Mouse (Mus musculus) forelimb bud, embryonic 11.5 days (tissue): ENCODE data around the gene Rrp1.
"Not testable (repeated sequence)": the region's sequence is repeated elsewhere in the genome, so short reads cannot be mapped to it uniquely, and the experiment has no call there.

Experiments used
- DNase-seq: peaks from one replicate; pipeline ENCODE4 v3.0.0-alpha.2; 2012; ENCODE audit warnings: low read depth, low spot score

Gene Rrp1

DNA sequence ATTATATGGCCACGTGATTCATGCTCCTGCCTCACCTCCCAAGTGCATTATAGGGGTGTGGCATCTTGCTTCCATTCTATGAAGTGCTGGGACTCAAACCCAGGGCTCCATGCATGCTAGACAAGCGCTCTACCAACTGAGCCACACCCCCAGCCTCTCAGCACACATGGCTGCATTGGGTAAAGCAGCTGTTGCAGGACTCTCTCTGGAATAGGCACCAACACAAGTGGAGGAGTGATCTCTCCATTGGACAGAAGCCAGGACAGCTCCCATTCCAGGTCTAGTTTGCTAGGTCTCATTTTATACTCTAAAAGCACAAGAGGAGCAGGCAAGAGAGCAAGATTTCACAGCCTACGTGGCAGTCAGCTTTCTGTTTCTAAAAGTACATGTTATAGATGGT is 29.3 kb downstream of the Rrp1 start:
- DNase-seq: no peak

DNA sequence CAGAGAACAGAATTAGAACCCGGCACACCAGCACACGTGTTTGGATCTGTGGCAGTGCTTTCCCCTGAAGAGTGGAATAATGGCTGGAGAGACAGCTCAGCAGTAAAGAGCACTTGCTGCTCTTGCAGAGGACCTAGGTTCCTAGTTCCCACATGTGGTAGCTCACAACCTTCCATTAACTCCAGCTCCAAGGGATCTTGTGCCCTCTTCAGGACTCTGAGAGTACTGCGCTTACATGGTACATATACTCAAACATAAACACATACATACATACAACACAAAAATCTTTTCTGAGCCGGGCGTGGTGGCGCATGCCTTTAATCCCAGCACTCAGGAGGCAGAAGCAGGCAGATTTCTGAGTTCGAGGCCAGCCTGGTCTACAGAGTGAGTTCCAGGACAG is 34.3 kb downstream of the Rrp1 start:
- DNase-seq: no peak

DNA sequence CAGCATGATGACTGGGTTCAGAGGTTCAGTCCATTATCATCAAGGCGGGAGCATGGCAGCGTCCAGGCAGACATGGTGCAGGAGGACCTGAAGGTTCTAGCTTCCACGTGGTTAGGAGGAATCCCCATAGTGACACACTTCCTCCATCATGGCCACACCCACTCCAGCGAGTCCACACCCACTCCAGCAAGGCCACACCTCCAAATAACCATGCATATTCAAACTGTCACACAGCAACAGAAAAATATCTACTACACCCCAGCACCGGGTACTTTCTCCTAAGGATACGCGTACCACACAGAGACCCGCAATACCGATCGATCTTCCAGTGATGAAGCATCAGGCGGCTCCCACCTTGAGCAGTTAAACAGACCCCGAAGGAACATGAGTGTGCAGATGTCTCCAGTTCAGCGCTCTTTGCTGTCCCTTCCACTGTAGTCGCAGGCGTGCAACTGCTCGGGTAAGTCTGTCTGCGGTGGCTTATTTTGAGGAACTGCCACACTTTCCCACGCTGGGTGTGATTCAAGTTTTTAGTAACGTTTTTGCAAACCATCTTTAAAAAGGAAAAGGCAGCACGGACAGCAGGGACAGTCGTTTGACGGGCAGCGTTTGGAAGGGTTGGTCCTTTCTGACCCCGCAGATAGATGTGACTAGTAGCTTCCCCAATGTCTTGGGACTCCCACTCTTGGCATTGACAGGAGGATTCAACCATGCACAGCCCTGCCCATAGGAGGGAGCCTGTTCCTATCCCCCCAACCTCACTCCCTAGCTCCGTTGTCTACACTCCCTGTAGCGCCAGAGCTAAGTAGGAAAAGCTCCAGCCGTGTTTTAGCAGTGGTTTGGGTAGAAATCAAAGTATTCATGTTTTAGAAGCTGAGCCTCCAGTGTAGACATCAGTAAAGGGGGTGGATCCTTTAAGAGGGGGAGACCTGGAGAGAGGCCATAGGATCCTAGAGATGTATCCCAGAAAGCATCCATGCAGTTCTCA is 39.9 kb downstream of the Rrp1 start:
- DNase-seq: no peak

DNA sequence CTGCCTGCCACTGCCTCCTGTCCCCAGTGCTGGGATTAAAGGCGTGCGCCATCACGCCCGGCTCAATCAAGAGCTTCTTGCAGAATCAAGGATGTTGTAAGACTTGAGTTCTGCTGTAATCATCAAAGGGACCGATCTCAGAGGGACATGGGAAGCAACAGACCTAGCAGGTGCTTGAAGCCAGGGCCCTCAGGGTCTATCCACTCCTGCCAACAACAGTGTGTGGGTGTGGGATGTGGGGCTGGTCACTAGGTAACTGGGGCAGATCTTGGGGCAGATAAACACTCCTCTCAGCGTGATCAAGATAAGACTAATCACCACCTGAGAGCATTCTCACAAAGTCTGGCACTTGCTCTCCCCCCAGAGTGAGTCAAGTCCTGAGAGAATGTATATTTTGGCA is 41.1 kb downstream of the Rrp1 start:
- DNase-seq: no peak

DNA sequence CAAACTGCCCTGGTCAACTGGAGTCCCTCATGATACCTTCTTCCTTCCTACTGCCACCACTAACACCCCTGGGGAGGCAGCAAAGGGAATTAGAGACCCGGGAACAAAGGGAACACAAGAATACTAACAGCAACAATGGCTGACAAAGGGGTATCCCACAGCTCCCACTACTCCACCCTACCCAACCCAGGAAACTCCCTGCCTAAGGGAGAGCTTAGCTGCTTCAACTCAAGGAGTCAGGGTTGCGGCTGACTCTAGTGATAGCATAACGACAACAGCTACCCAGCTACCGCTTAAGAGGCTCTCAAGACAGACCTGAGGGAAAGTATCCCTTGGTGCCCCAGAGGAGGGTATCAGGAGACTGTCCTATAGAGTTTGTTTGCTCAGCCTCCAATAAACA is 45.3 kb downstream of the Rrp1 start:
- no peak for DNase-seq

DNA sequence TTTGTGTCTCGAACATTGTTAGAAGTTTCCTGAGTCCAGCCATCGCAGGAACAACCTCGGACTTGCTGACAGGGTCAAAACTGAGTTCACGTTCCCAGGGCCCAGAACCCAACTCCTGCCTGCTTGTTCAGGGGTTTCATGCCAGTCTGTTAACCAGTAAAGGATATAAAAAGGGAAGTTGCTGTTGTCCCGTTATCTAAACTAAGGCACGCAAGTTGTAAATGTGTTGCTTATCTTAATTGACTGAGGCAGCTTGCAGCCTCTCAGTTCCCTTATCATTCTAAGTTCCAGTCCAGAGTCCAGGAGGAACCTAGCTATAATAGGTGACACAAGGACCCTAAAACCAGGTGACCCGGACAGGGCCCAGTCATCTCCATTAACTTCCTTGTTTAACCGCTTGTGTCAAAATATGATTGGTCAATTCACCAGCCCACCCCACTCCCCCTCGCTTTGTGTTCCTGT is 46.0 kb downstream of the Rrp1 start:
- DNase-seq: no peak

DNA sequence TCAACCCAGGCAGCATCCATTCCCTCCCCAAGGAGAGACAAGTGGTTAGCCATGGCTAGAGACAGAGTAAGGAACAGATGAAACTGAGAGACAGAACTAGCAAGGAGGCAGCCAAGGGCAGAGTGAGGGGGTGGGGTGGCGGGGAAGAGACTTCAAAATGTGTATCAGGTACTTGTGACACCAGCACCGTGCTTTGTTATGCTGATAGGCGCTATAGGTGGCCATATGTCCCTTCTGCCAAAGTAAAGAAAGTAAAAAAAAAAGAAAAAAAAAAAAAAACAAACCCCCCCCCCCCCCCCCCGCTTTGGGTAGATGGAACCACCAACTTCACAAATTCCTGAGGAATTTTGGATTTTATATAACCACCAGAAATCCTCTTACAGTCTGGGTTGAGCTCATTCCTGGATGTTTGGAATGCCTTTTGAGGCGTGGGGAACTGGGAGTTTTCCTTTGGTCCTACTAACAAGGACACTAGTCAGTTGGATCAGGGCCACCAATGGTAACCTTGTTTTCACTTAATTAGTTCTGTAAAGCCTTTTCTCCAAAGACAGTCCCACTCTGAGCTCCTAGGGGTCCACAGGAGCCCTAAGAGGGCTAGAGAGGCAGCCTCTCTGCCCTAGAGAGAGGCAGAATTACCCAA is 46.5 kb downstream of the Rrp1 start:
- DNase-seq: no peak

DNA sequence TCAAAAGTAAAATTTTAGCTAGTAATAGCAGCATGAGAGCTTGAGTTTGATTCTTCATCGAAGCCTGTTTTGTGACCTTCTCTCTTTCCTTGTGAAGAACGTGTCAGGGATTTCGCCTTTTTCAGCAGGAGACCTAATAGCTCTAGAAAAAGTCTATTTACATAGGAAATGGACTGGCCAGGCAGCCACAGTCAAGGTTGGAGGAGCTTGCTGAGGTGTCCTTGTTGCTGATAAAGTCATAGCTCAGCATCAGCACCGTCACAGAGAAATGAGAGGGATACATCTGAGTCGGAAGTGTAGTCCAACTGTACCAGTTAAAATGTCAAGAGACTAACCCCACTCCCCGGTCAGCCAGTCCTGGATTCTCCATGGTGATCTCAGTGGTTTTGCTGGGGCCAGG is 47.3 kb downstream of the Rrp1 start:
- no peak for DNase-seq

DNA sequence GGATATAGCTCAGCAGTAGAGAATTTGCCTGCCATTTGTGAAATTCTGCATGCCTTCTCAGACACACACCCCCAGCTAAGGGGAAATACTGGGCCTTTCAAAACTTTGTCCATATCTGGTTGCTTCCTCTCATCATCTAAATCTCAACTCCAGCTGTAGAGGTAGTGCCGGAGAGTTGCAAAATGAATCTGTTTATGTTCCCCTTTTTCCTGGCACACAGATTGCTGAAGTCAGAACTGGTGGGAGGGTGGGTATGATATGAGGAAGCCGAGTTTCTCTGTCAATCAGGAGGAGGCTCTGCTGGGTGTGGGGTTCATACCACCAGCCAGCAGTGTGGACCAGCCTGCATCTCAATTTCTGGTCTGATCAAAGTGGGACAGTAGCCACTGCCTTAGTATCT is 48.7 kb downstream of the Rrp1 start:
- no peak for DNase-seq

DNA sequence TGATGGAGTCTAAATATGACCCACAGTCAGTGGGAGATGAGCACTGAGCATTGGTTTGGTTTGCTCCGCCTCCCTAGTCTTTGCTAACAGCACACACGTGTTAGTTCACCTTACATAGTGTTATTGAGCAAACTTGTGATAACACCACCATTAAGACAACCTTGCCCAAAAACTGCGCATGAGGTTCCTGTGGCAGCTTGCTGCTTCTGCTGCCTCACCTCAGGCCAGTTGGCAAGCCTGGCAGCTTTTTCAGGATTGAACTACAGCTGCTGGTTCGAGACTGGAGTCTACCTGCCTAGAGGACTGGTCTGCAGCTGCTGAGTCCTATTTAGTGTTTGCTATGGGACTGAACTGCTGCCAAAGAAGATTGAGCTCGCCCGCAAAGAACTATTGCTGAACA is 49.5 kb downstream of the Rrp1 start:
- no peak for DNase-seq

DNA sequence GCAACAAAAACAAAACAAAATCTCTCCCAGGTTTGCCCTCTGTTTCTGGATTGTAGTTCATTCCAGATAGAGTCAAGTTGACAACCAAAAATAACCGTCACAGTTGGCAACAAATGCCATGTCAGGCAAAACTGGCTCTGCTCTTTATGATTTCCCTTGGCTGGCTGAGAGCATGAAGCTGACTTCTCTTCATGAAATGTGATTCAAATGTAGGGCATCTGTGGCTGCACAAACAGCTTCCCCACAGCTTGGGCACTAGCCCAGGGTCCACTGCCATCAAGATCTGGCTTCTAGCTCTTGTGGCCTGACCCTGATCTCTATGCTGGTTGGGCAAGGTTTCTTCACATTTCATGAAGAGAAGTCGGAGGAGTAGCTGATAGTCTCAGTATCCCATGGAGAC is 50.9 kb downstream of the Rrp1 start:
- DNase-seq: no peak

DNA sequence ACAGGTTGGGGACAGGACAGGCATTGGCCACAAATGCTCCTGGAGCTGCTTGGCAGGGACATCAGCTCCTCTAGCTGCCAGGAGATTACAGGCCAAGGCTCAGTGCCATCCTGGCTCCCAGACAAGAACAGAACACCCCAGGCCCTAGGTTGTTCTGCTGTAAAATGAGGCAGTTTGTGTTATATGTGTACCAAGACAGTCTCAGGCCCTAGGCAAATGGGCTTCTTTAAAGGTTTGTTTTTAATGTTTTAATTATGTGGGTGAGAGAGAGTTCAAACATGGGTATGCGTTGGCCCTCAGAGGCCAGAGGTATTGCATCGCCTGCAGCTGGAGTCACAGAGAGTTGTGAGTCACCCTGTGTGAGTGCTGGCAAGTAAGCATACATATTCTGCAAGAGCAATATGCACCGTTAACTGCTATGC is 52.5 kb downstream of the Rrp1 start:
- no peak for DNase-seq

DNA sequence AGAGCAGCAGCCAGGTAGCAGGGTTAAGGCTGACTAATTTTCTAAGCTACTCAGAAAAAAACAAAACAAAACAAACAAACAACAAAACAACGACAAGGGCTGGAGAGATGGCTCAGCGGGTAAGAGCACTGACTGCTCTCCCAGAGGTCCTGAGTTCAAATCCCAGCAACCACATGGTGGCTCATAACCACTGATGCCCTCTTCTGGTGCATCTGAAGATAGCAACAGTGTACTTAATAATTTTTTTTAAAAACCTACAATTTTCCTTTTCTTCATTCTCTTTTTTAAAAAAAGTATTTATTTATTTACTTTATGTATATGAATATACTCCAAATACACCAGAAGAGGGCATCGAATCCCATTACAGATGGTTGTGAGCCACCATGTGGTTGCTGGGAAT is 53.8 kb downstream of the Rrp1 start:
- not testable (repeated sequence) for DNase-seq

DNA sequence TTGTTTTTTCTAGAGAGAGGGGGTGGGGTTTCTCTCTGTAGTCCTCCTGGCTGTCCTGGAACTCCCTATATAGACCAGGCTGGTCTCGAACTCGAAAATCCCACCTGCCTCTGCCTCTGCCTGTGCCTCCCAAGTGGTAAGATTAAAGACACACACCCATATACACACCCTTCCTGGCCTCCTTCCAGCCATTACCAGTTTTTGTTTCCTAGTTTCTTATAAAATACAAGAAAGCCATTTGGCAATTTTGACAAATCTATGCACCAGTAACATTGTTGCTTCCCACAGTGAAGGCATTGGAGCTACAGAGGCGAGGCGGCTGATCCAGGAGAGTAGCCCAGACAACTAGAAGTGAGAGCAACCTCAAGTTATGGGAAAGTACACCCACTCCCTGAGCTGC is 54.6 kb downstream of the Rrp1 start:
- DNase-seq: no peak

DNA sequence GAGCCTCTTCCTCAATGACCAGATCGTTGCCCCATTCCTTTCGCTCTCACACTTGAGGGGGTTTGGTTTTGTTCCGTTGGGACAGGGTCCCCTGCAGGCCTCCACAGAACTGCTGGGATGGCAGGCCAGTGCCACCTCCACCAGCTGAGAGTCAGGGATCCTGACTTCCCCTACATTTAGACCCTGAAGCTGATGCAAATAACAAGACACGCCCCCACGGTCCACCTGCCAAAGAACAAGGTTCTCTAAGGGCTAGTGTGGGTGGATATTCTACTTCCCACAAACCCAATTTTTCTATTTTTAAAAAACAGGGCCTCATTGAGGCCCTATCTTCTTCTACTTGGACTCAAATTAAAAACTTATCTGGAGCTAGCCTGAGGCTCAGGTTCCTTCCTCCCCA is 55.1 kb downstream of the Rrp1 start:
- no peak for DNase-seq

DNA sequence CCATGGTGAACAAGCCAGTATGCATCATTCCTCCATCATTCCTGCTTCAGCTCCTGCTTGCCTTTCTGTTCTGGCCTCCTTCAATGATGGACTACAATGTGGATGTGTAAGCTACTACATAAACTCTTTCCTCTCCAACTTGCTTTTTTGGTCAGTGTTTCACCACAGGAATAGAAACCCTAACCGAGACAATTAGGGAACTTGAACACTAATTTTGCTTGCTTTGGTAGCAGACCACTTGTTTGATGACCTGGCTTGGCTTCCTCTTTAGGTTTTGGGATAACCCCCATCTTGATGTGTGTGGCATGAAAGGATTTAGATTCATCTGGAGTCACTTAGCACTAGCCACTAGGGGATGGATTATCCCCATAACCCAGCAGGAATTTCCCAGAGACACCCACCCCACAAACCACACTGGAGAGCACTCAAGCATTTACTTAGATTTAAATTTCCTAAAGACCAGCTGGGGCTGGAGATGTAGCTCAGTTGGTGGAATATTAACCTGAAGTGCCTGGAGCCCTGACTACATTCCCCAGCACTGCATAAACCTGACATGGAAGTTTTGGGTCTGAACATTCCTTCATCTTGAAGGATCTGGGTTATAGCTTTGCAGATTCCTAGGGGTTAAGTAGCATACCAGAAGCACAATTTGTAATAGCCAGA is 56.8 kb downstream of the Rrp1 start:
- peak; percentile 37 for DNase-seq

DNA sequence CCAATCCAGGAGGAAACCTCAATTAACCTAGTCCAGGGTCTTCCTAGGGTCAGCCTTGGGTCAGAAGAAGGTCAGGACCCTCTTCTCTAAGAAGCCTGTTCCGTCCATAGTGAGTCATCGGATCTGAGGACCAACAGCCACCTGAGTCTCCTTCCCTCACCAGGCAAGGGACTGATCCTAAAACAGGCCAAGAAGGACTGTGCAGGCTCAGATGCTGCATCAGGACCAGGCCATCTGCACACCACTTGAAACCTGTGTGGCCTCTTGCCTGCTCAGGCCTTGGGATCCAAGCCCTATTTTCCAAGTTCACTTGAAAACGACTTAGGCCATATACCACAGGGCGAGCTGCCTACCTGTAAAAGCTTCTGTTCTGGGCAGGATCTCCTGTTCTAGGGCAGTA is 59.6 kb downstream of the Rrp1 start:
- DNase-seq: no peak

DNA sequence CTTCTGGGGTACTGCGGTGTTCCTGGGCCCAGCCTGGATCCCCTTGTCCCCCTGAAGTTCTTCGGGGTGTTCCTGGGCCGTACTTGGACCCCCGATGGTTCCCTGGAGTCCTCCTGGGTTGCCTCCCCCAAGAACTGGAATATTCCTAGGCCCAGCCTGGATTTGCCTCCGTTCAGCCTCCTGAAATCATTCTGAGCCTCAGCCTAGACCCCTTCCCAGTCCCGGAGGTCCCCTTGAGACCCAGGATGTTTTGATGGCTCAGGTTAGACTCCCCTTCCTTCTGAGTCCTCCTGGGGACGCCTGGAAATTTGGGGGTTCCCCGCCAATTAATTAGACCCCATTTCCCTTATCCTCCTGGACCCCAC is 60.2 kb downstream of the Rrp1 start:
- no peak for DNase-seq

DNA sequence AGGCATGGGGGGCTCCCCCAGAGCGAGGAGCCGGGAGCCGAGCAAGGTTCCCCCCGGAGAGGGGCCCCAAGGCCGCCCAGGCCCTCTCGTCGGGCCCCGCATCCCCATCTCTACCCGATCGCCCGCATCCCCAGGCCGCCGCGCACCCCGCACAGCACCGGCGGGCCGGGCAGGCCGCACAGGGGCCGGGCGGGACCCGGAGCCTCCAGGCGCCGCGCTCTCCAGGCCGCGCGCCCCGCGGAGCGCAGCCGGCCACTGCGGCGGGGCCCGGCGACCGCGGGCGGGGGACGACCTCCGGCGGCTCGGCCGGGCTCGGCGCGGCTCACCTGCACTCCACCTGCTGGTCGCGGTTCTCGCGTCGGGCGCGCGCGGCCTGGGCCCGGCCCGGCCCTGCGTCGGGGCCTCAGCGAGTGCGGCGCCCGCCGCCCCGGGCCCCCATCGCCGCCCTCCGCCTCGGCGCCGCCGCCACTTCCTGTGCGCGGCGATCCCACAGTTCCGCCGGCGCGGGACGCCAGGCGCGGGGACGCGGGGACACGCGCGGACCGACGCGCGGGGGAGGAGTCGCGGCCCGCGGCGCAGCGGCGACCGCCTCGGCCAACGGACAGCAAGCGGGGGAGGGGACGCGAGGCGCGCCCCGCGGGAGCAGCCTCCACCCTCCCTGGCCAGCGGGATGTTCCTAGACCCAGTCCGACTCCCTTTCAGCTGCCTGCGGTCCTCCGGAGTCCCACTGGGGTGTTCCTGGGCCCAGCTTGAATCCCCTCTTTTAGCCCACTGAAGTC is 60.8 kb downstream of the Rrp1 start, which contains the start of gene Agpat3:
Gene Agpat3 (minus strand): TSS at position 603 of the 779 bp plus-strand sequence.
- DNase-seq: peak; percentile 35

DNA sequence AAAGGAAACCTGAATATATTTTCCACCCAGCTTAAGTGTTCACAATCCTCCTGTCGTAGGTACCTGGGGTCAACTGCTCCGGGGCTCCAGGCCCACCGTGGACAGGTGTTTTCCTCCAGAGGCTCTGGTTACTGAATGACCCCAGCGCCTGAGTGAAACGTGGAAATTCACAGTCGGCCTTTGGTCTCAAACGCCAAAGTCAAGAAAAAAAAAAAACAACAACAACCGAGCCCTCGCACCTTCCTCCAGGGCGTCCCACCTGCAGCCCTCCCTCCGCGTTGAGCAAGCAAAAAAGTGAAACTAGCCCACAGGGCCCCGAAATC is 61.3 kb downstream of the Rrp1 start:
- DNase-seq: no peak

DNA sequence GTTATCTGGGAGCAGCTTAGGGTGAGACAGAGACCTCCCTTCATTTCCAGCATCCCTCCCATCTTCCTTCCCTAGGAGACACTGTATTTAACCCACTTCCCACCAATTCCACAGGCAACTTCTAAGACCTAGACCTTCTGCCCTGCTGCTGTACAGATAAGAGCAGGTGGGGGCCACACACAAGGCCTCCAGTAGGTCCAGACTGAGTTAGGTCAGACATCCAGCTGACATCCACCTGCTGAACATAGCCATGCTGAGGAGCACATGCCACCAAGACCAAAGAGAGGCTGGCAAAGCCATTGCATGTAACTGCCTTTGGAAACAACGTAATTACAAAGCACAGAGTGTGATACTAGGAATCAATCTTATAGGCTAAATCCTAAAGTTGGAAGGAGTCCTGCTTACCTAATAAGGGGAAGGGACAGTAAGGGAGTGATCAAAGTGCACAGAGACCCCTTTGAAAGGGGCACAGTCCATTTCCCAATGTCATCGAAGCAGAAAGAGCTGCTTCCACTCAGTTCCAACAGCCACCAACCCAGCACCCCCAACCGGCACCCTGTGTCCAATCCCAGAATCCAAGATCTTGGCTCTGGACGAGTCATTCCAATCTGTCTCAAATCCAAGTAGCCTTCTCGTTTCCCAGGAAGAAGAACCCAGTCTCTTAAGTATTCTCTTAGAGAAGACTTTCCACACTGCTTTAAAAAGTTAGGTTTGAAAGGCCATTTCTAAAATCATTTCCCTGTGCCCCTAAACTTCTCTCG is 61.9 kb downstream of the Rrp1 start:
- no peak for DNase-seq
